Mouse (Mus musculus) hindbrain, embryonic 10.5 days (tissue): ENCODE data around the gene Ipo5. TPM values are rescaled to one million over a fixed set of nuclear protein-coding genes. Genes with fewer than 3 reads are reported as not detected.

Source experiments
- DNase-seq: peaks from one replicate; pipeline ENCODE4 v3.0.0-alpha.2; 2017; ENCODE audit warnings: low spot score
- H3K27ac ChIP-seq: fragments of 300-500 bp; sonication (generic); 2 replicates; pipeline ENCODE4 v1.5.1; 2016; ENCODE audit warnings: mild to moderate bottlenecking, moderate library complexity
- H3K27me3 ChIP-seq: fragments of 300-500 bp; sonication (generic); 2 replicates; pipeline ENCODE4 v1.6.1; 2016; ENCODE audit warnings: mild to moderate bottlenecking; ENCODE audit not compliant: poor library complexity, insufficient read depth, severe bottlenecking
- H3K36me3 ChIP-seq: fragments of 300-500 bp; sonication (generic); 2 replicates; pipeline ENCODE4 v1.6.1; 2016; ENCODE audit warnings: mild to moderate bottlenecking, moderate library complexity
- H3K4me1 ChIP-seq: fragments of 300-500 bp; sonication (generic); replicated peaks from 2 replicates; pipeline ENCODE4 v1.6.1; 2016; ENCODE audit warnings: mild to moderate bottlenecking
- H3K4me3 ChIP-seq: fragments of 300-500 bp; sonication (generic); 2 replicates; pipeline ENCODE4 v1.5.1; 2016; ENCODE audit warnings: mild to moderate bottlenecking, moderate library complexity
- H3K9me3 ChIP-seq: fragments of 300-500 bp; sonication (generic); 2 replicates; pipeline ENCODE4 v1.6.1; 2016; ENCODE audit warnings: mild to moderate bottlenecking, moderate library complexity
- WGBS: fragments of 180-500 bp; shearing (Covaris S2); methylation state at CpG from one replicate; pipeline ENCODE4 v1.1.7; 2016; 5-methylcytosine and 5-hydroxymethylcytosine counted together
- polyA plus RNA-seq: library from polyadenylated mRNA; unstranded; fragments of >200 nt; fragmentation: Nextera tagmentation; extraction: Ambion mirVana; gene quantifications from 2 replicates; pipeline ENCODE4 v1.2.1, GENCODE M21; 2016

Ipo5 gene
- polyA plus RNA-seq, 1 experiment from 2014 or later, result 105 TPM

GRCm38 (mm10) chr14:120931236-120931635, 20.2 kb downstream of the Ipo5 start:
- Histone ChIP-seq H3K4me1 (no peaks in the 10 kb centered on the region), H3K27ac (no peak overlapping the region), H3K9me3 (no peaks in the 10 kb centered on the region), H3K4me3 (no peak overlapping the region), H3K36me3 (peaks cover 99% of the 10 kb centered on the region), H3K27me3 (no peaks in the 10 kb centered on the region)
- DNase-seq, result no peak
- 93% methylated on average over 4 of the region's 4 CpGs for WGBS

GRCm38 (mm10) chr14:120933624-120934023, 22.6 kb downstream of the Ipo5 start:
- Histone ChIP-seq H3K4me3 (no peak overlapping the region), H3K4me1 (no peaks in the 10 kb centered on the region), H3K27me3 (no peaks in the 10 kb centered on the region), H3K9me3 (no peaks in the 10 kb centered on the region), H3K36me3 (peaks cover 100% of the 10 kb centered on the region), H3K27ac (no peak overlapping the region)
- WGBS, result 94% methylated on average over 8 of the region's 8 CpGs
- no peak for DNase-seq

GRCm38 (mm10) chr14:120937102-120937501, 26.1 kb downstream of the Ipo5 start:
- Histone ChIP-seq H3K27me3 (no peaks in the 10 kb centered on the region), H3K9me3 (no peaks in the 10 kb centered on the region), H3K36me3 (peaks cover 100% of the 10 kb centered on the region), H3K4me1 (no peaks in the 10 kb centered on the region), H3K4me3 (no peak overlapping the region), H3K27ac (no peak overlapping the region)
- 89% methylated on average over 1 of the region's 1 CpGs for WGBS
- no peak for DNase-seq

GRCm38 (mm10) chr14:120942803-120943202, 31.8 kb downstream of the Ipo5 start:
- H3K9me3 ChIP-seq, result no peaks in the 10 kb centered on the region
- peaks cover 100% of the 10 kb centered on the region for H3K36me3 ChIP-seq
- H3K4me3 ChIP-seq, result no peak overlapping the region
- no peak overlapping the region for H3K27ac ChIP-seq
- DNase-seq, result no peak
- H3K27me3 ChIP-seq, result no peaks in the 10 kb centered on the region
- H3K4me1 ChIP-seq, result no peaks in the 10 kb centered on the region
- 95% methylated on average over 9 of the region's 9 CpGs for WGBS

DNA sequence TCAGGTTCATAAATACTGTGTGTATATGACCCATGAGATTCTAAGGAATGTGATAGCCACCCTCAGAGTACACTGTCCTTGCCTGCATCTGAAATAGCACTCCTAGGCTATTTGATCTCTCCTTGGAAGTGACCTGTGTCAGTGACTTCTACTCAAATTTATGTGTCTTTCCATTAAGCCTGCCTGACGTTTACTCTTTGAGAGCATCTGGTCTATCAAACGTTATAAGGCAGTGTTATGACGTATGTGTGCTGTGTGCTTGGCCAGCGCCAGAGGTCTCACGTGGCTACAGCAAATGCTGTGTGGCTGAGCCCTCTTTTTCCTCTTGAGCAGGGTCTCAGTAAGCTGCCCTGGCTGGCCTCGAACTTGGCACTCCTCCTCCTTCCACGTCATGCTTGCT, 34.1 kb downstream of the Ipo5 start:
- Histone ChIP-seq H3K4me1 (no peaks in the 10 kb centered on the region), H3K9me3 (0 out of 2 replicates have a peak, but pooled peaks cover 5% of the 10 kb centered on the region), H3K27me3 (no peaks in the 10 kb centered on the region), H3K36me3 (peaks cover 100% of the 10 kb centered on the region), H3K27ac (no peak overlapping the region), H3K4me3 (no peak overlapping the region)
- 90% methylated on average over 7 of the region's 7 CpGs for WGBS
- no peak for DNase-seq

- 84% methylated on average over 8 of the region's 8 CpGs for WGBS
- no peak for DNase-seq
- H3K4me1 ChIP-seq, result no peaks in the 10 kb centered on the region
Measured at GRCm38 (mm10) chr14:120947104-120947503, 36.1 kb downstream of the Ipo5 start.

GRCm38 (mm10) chr14:120949002-120949401, 38.0 kb downstream of the Ipo5 start:
- Histone ChIP-seq H3K36me3 (peaks cover 66% of the 10 kb centered on the region), H3K27me3 (no peaks in the 10 kb centered on the region), H3K4me1 (no peaks in the 10 kb centered on the region), H3K9me3 (0 out of 2 replicates have a peak, but pooled peaks cover 5% of the 10 kb centered on the region), H3K27ac (no peak overlapping the region), H3K4me3 (no peak overlapping the region)
- DNase-seq, result no peak
- WGBS, result 90% methylated on average over 5 of the region's 5 CpGs

More at GRCm38 (mm10) chr14:120947104-120947503, 36.1 kb downstream of the Ipo5 start:
- Histone ChIP-seq H3K27ac (no peak overlapping the region), H3K27me3 (no peaks in the 10 kb centered on the region), H3K9me3 (0 out of 2 replicates have a peak, but pooled peaks cover 5% of the 10 kb centered on the region), H3K4me3 (no peak overlapping the region), H3K36me3 (peaks cover 85% of the 10 kb centered on the region)

DNA sequence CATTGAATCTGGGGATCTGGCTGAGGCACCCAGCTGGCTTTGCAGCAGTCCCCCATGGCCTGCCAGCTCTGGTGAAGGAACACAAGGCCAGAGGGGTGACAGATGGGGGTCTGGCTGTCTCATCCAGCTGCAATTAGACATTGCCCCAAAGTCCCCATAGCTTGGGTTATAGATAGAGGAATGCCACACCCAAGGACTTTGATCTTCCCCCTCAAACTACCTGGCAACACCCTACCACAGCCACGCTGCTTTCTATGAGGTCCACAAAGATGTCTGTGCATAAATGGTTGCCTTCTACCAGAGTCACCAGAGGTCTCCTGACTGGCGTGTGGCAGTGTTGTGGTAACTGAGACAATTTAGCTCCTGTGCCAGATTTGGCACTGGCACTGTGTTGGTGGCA, 39.0 kb downstream of the Ipo5 start:
- WGBS, result 91% methylated on average over 2 of the region's 2 CpGs
- peaks cover 55% of the 10 kb centered on the region for H3K36me3 ChIP-seq

GRCm38 (mm10) chr14:120952434-120952833, 41.4 kb downstream of the Ipo5 start:
- H3K27me3 ChIP-seq, result no peaks in the 10 kb centered on the region
- DNase-seq, result no peak
- no peak overlapping the region for H3K27ac ChIP-seq
- H3K9me3 ChIP-seq, result 0 out of 2 replicates have a peak, but pooled peaks cover 5% of the 10 kb centered on the region
- peaks cover 32% of the 10 kb centered on the region for H3K36me3 ChIP-seq
- H3K4me3 ChIP-seq, result no peak overlapping the region
- 53% methylated on average over 2 of the region's 2 CpGs for WGBS
- H3K4me1 ChIP-seq, result no peaks in the 10 kb centered on the region

More for the DNA sequence above, 39.0 kb downstream of the Ipo5 start:
- DNase-seq, result no peak
- H3K4me1 ChIP-seq, result no peaks in the 10 kb centered on the region
- no peak overlapping the region for H3K27ac ChIP-seq
- no peaks in the 10 kb centered on the region for H3K27me3 ChIP-seq
- H3K4me3 ChIP-seq, result no peak overlapping the region
- 0 out of 2 replicates have a peak, but pooled peaks cover 5% of the 10 kb centered on the region for H3K9me3 ChIP-seq

DNA sequence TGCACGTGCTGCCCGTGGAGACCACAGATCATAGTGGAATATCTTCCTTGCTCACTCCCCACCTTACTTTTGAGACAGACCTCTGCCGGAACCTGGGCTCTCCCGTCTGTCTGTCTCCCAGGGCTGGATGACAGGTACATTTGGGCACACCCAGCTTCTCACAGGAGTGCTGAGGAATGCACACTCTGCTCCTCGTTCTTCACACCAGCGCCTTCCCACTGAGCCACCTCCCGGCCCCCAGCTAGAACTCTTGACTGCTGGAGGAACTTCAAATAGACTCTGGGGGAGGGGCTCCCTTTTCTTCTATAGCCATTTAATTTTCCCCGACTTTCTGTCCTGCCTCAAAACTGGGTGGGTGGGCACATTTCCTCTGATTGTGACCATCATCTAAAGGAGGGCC, 49.5 kb downstream of the Ipo5 start:
- DNase-seq, result no peak
- Histone ChIP-seq H3K4me1 (no peaks in the 10 kb centered on the region; the same call in 1 of the 2 replicates), H3K9me3 (no peaks in the 10 kb centered on the region), H3K36me3 (no peaks in the 10 kb centered on the region), H3K4me3 (no peak overlapping the region), H3K27ac (no peak overlapping the region), H3K27me3 (no peaks in the 10 kb centered on the region)
- WGBS, result 48% methylated on average over 8 of the region's 8 CpGs

- H3K4me1 ChIP-seq, result no peaks in the 10 kb centered on the region; the same call in 1 of the 2 replicates
- no peak overlapping the region for H3K27ac ChIP-seq
- DNase-seq, result no peak
- 61% methylated on average over 5 of the region's 5 CpGs for WGBS
- no peaks in the 10 kb centered on the region for H3K27me3 ChIP-seq
- H3K36me3 ChIP-seq, result no peaks in the 10 kb centered on the region
- H3K4me3 ChIP-seq, result no peak overlapping the region
- H3K9me3 ChIP-seq, result no peaks in the 10 kb centered on the region
Measured at GRCm38 (mm10) chr14:120960991-120961390, 50.0 kb downstream of the Ipo5 start.

DNA sequence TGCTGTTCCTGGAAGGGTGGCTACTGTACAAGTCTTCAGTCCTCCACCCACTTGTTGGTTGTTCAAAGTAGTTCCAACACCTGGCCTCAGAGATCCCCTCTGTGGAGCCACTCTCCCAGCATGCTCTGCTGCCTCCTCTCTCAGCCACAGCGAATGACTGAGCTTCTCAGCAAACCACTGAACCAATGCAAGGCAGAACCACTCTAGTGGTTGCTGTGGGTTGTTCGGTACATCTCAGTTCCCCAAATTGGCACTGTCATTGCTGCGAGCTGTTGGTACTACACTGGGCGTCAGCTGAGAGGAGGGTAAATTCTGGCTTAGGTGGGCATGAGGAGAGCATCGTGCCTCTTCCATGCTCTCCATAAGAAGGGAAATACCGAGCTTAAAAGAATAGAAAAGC, 56.0 kb downstream of the Ipo5 start:
- 89% methylated on average over 6 of the region's 6 CpGs for WGBS
- H3K27me3 ChIP-seq, result no peaks in the 10 kb centered on the region
- no peaks in the 10 kb centered on the region for H3K9me3 ChIP-seq
- no peak overlapping the region for H3K4me3 ChIP-seq
- H3K4me1 ChIP-seq, result no peaks in the 10 kb centered on the region
- no peak overlapping the region for H3K27ac ChIP-seq
- no peak for DNase-seq
- H3K36me3 ChIP-seq, result no peaks in the 10 kb centered on the region

DNA sequence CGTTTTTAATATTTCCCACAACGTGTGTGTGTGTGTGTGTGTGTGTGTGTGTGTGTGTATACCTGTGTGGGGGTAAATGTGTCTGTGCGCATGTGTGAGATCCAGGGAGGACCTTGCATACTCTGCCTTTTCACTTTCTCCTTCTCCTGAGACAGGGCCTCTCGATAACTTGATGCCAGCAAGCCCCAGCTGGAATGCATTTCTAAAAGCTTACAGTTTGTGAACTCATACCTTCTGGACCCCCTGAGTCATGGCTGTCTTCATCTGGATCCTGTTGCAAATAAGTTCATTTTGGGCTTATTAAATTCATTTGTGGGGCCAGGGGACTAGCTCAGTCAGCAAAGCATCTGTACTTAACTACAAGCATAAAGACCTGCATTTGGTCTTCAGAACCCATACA, 57.7 kb downstream of the Ipo5 start:
- Histone ChIP-seq H3K4me3 (no peak overlapping the region), H3K9me3 (no peaks in the 10 kb centered on the region), H3K36me3 (no peaks in the 10 kb centered on the region), H3K27ac (no peak overlapping the region), H3K27me3 (no peaks in the 10 kb centered on the region), H3K4me1 (no peaks in the 10 kb centered on the region)
- DNase-seq, result no peak
- 84% methylated on average over 4 of the region's 4 CpGs for WGBS

DNA sequence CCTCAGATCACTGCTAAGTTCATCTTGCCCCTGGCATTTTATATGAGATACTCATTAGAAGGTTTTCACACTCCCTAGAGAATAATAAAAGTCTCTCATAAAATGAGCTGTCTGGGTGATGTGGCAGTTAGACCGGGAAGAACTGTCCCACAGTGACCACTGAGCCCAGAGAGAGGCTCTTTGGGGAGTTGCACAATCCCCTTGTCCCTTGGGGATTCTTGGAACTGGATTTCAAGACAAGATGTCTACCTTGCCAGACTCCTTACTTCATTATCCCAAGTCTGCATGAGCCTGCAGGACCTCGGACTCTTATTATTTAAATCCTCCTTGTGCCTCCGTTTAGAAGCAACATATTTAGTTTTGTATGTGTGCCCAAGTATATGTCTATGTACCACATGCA, 58.6 kb downstream of the Ipo5 start:
- H3K4me1 ChIP-seq, result no peaks in the 10 kb centered on the region
- no peaks in the 10 kb centered on the region for H3K9me3 ChIP-seq
- H3K36me3 ChIP-seq, result no peaks in the 10 kb centered on the region
- H3K4me3 ChIP-seq, result no peak overlapping the region
- H3K27ac ChIP-seq, result no peak overlapping the region
- 92% methylated on average over 3 of the region's 3 CpGs for WGBS
- no peaks in the 10 kb centered on the region for H3K27me3 ChIP-seq
- DNase-seq, result no peak
